Mouse (Mus musculus) forebrain, embryonic 16.5 days (tissue): Measurements from ENCODE around the gene 4930404H24Rik. TPM values are rescaled to one million over a fixed set of nuclear protein-coding genes. Genes with fewer than 3 reads are reported as not detected.

Experiments used
- ATAC-seq: fragments of 200-750 bp; cut with Nextera tagmentation; 2 replicates; pipeline ENCODE4 v1.8.0; 2017; ENCODE audit warnings: mild to moderate bottlenecking, moderate library complexity
- H3K27ac ChIP-seq: fragments of 300-500 bp; sonication (generic); 2 replicates; pipeline ENCODE4 v1.5.1; 2014; ENCODE audit warnings: low read length, control low read depth
- H3K27me3 ChIP-seq: fragments of 300-500 bp; sonication (generic); replicated peaks from 2 replicates; pipeline ENCODE4 v1.6.1; 2014; ENCODE audit warnings: low read length; ENCODE audit not compliant: control insufficient read depth, insufficient read depth
- H3K36me3 ChIP-seq: fragments of 300-500 bp; sonication (generic); 2 replicates; pipeline ENCODE4 v1.6.1; 2014; ENCODE audit not compliant: control insufficient read depth, insufficient read depth
- H3K4me1 ChIP-seq: fragments of 300-500 bp; sonication (generic); replicated peaks from 2 replicates; pipeline ENCODE4 v1.6.1; 2014; ENCODE audit warnings: low read length; ENCODE audit not compliant: control insufficient read depth, insufficient read depth
- H3K4me2 ChIP-seq: fragments of 300-500 bp; sonication (generic); 2 replicates; pipeline ENCODE4 v1.6.1; 2014; ENCODE audit warnings: mild to moderate bottlenecking, low read length, control low read depth
- H3K4me3 ChIP-seq: fragments of 300-500 bp; sonication (generic); replicated peaks from 2 replicates; pipeline ENCODE4 v1.5.1; 2014; ENCODE audit warnings: mild to moderate bottlenecking, low read length, control low read depth
- H3K9ac ChIP-seq: fragments of 300-500 bp; sonication (generic); replicated peaks from 2 replicates; pipeline ENCODE4 v1.6.1; 2014; ENCODE audit warnings: low read depth, low read length, control low read depth
- H3K9me3 ChIP-seq: fragments of 300-500 bp; sonication (generic); 2 replicates; pipeline ENCODE4 v1.6.1; 2016; ENCODE audit warnings: low read length; ENCODE audit not compliant: control insufficient read depth
- WGBS: fragments of 180-500 bp; shearing (Covaris S2); extraction: QIAGEN DNeasy Blood & Tissue Kit; methylation state at CpG from one replicate; pipeline ENCODE4 v1.1.7; 2014; 5-methylcytosine and 5-hydroxymethylcytosine counted together
- polyA plus RNA-seq: library from polyadenylated mRNA; unstranded; fragments of >200 nt; fragmentation: Nextera tagmentation; extraction: Ambion mirVana; gene quantifications from 2 replicates; pipeline ENCODE4 v1.2.1, GENCODE M21; 2015

Gene 4930404H24Rik
- polyA plus RNA-seq, 1 experiment from 2014 or later, result not detected

DNA sequence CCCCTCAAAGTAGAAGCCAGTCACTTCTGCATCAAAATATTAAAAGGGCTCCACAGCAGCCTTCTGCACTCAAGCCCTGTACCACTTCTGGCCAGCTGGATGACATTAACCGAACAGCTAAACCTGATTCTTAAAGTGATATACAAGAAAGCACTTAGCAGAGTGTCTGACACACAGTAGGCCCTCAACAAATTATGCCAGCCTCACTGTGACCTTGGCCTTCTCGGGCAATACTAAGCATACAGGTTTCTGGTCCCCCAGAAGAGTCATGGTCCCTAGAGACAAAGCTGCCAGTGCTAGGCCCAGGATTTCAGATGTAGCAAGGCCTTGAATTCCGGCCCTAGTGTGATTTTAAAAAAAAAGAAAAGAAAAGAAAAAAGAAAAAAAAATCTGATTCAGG, 46.3 kb downstream of the 4930404H24Rik start:
- WGBS, result 86% methylated on average over 3 of the region's 3 CpGs
- Histone ChIP-seq H3K4me2 (no peak overlapping the region), H3K9me3 (no peaks in the 10 kb centered on the region), H3K27me3 (no peaks in the 10 kb centered on the region), H3K4me3 (no peak overlapping the region), H3K27ac (no peak overlapping the region), H3K9ac (no peak overlapping the region), H3K4me1 (no peaks in the 10 kb centered on the region), H3K36me3 (no peaks in the 10 kb centered on the region)
- ATAC-seq, result no peak

DNA sequence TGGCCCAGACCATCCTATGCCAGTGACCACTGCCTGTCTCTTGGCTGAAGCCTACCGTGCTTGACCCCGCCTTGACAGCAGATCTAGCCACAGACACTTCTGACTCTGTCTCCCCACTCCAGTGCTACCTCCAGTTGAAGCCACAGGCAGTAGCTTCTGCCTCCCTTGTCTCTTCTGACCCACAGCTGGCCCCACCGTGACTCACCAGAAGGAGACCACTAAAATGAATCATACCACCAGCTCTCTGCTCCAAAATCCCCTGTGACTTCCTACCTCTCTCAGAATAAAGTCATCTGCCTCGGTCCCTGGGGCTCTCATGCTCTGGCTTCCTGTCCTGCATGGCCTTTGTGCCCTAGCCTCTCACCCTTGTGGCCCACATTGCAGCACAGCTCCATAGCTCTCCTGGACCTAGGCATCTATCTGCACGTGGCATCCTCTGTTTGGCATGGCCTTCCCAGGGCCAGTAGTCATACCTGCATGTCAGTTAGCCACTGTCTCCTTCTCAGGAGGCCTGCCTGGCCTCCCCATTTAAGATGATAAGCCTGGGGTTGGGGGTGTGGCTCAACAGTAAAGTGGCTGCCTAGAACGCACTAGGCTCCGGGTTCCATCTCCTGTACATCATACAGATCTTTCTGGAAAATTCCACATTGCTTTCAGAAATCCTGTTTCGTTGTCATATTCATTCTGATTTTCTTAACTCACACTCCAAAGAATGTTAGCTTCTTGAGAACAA, 50.5 kb downstream of the 4930404H24Rik start:
- Histone ChIP-seq H3K4me3 (no peak overlapping the region), H3K4me2 (no peak overlapping the region), H3K9ac (no peak overlapping the region), H3K27me3 (no peaks in the 10 kb centered on the region), H3K27ac (no peak overlapping the region), H3K4me1 (peaks cover 8% of the 10 kb centered on the region), H3K36me3 (no peaks in the 10 kb centered on the region), H3K9me3 (no peaks in the 10 kb centered on the region)
- ATAC-seq, result no peak
- WGBS, result 89% methylated on average over 8 of the region's 8 CpGs

Other genes starting within 250 kb of the 4930404H24Rik start
- 21.9 and 24.1 TPM in 2 replicates for gene Kif3b, start 201.4 kb upstream of the 4930404H24Rik start, polyA plus RNA-seq
- gene Asxl1, start 147.0 kb upstream of the 4930404H24Rik start, polyA plus RNA-seq, result 10.9 and 11.3 TPM in 2 replicates
- 47.8 and 50.4 TPM in 2 replicates for gene Nol4l, start 37.2 kb downstream of the 4930404H24Rik start, polyA plus RNA-seq
- gene Commd7, start 140.0 kb downstream of the 4930404H24Rik start, polyA plus RNA-seq, result 99.8 and 108 TPM in 2 replicates
- 3.1 and 3.4 TPM in 2 replicates for gene Dnmt3b, start 156.7 kb downstream of the 4930404H24Rik start, polyA plus RNA-seq
- not detected in 2 replicates for gene Dnmt3c, start 203.9 kb downstream of the 4930404H24Rik start, polyA plus RNA-seq
- 414 and 456 TPM in 2 replicates for gene Mapre1, start 248.5 kb downstream of the 4930404H24Rik start, polyA plus RNA-seq